Mouse (Mus musculus) CH12.LX (cell line): Measurements from ENCODE around the gene Slc9a3r2.

Experiments
- CHD1 ChIP-seq: IDR thresholded peaks from 2 replicates; pipeline ENCODE4 v1.6.1; 2012; ENCODE audit warnings: low read depth, low read length, improper control_type of control experiment, inconsistent platforms
- CHD2 ChIP-seq: IDR thresholded peaks from 2 replicates; pipeline ENCODE4 v1.6.1; 2011; ENCODE audit warnings: low read length, improper control_type of control experiment
- CTCF ChIP-seq, 2 experiments: IDR thresholded peaks in 1 of 2; conservative IDR thresholded peaks in 1 of 2; 2 replicates each; pipeline ENCODE4 v1.5.1; 2011 to 2012; ENCODE audit warnings: low read depth in 2 of 2, low read length in 2 of 2, improper control_type of control experiment in 1 of 2, inconsistent platforms in 1 of 2, mild to moderate bottlenecking in 1 of 2, moderate library complexity in 1 of 2
- EP300 ChIP-seq: IDR thresholded peaks from 2 replicates; pipeline ENCODE4 v1.6.1; 2011; ENCODE audit warnings: low read length, improper control_type of control experiment
- ETS1 ChIP-seq: conservative IDR thresholded peaks from 2 replicates; pipeline ENCODE4 v1.6.1; 2012; ENCODE audit warnings: low read depth, mild to moderate bottlenecking, inconsistent platforms, low read length, improper control_type of control experiment, moderate library complexity
- GABPA ChIP-seq: IDR thresholded peaks from 2 replicates; pipeline ENCODE4 v1.6.1; 2012; ENCODE audit warnings: low read depth, low read length, improper control_type of control experiment, inconsistent platforms; ENCODE audit not compliant: insufficient replicate concordance
- JUN ChIP-seq: IDR thresholded peaks from 2 replicates; pipeline ENCODE4 v1.6.1; 2011; ENCODE audit warnings: low read depth, mild to moderate bottlenecking, low read length, improper control_type of control experiment, moderate library complexity; ENCODE audit not compliant: insufficient read depth
- POLR2A ChIP-seq: IDR thresholded peaks from 2 replicates; pipeline ENCODE4 v1.6.1; 2011; ENCODE audit warnings: low read depth, mild to moderate bottlenecking, improper control_type of control experiment, low read length
- SIN3A ChIP-seq: IDR thresholded peaks from 2 replicates; pipeline ENCODE4 v1.6.1; 2012; ENCODE audit warnings: low read length, improper control_type of control experiment, inconsistent platforms
- ZC3H11A ChIP-seq: IDR thresholded peaks from 2 replicates; pipeline ENCODE4 v1.6.1; 2012; ENCODE audit warnings: low read depth, mild to moderate bottlenecking, inconsistent platforms, low read length, improper control_type of control experiment
- ZKSCAN1 ChIP-seq: IDR thresholded peaks from 2 replicates; pipeline ENCODE4 v1.6.1; 2012; ENCODE audit warnings: low read depth, inconsistent platforms, low read length, improper control_type of control experiment, borderline replicate concordance
- ZNF384 ChIP-seq: IDR thresholded peaks from 2 replicates; pipeline ENCODE4 v1.6.1; 2012; ENCODE audit warnings: low read depth, low read length, improper control_type of control experiment, inconsistent platforms

DNA sequence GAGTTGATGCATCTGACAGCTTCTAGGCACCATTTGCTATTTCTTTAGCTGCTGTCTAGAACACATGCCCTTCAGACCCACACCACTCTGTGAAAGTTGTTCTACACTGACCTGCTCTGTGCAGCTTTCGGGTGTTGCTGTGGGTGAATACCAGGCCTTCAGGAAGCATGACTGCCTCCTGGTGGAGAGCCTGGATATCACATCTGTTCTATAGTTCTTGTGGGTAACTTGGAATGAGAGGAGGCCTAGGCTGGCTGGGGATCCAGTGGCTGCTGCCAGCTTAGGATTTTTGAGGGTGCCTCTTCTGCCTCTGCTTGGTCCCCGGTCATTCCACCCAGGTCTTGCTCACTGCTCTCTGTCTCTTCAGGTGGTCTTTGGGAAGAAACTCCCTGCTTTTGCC is 26.1 kb upstream of the Slc9a3r2 start:
- TF ChIP-seq CHD1, result no peak
- peak; percentile 73 to 82 for TF ChIP-seq CTCF (conservative IDR thresholded peaks at IDR 0.05 in 1 of 2, IDR thresholded peaks at IDR 0.05 in 1 of 2; ENCODE audit: low read depth in 2 of 2, low read length in 2 of 2)
- no peak for TF ChIP-seq ZKSCAN1
- no peak for TF ChIP-seq JUN
- no peak for TF ChIP-seq POLR2A
- TF ChIP-seq ZC3H11A, result no peak
- TF ChIP-seq SIN3A, result no peak
- TF ChIP-seq EP300, result no peak
- no peak for TF ChIP-seq ZNF384
- TF ChIP-seq GABPA, result no peak
- no peak for TF ChIP-seq CHD2
- TF ChIP-seq ETS1, result no peak
